Mouse (Mus musculus) C2C12 (cell line): ENCODE data around the gene Kat14. TPM values are rescaled to one million over a fixed set of nuclear protein-coding genes. Genes with fewer than 3 reads are reported as not detected.

Source experiments
- H3K27me3 ChIP-seq: one replicate; pipeline ENCODE4 v1.6.1; 2011; ENCODE audit not compliant: control insufficient read depth, insufficient read depth, insufficient read length
- H3K36me3 ChIP-seq: one replicate; pipeline ENCODE4 v1.6.1; 2011; ENCODE audit not compliant: control insufficient read depth, insufficient read depth
- H3K4me3 ChIP-seq: one replicate; pipeline ENCODE4 v1.5.1; 2011; ENCODE audit warnings: mild to moderate bottlenecking, control low read depth; ENCODE audit not compliant: poor library complexity, insufficient read depth, severe bottlenecking
- H3K79me2 ChIP-seq: one replicate; pipeline ENCODE4 v1.6.1; 2011; ENCODE audit not compliant: control insufficient read depth, insufficient read depth
- H3K79me3 ChIP-seq: one replicate; pipeline ENCODE4 v1.6.1; 2011; ENCODE audit warnings: low read depth, control low read depth
- H3ac ChIP-seq: one replicate; pipeline ENCODE3; 2011; ENCODE audit warnings: low read depth; ENCODE audit not compliant: control insufficient read depth, insufficient read length
- CEBPB ChIP-seq: IDR thresholded peaks from one replicate; pipeline ENCODE4 v1.6.1; 2011; ENCODE audit warnings: low read depth, mild to moderate bottlenecking, control low read depth, moderate library complexity
- CTCF ChIP-seq: IDR thresholded peaks from one replicate; pipeline ENCODE4 v1.5.1; 2011; ENCODE audit not compliant: control insufficient read depth, insufficient read depth, insufficient read length
- FOSL1 ChIP-seq: IDR thresholded peaks from one replicate; pipeline ENCODE4 v1.8.0; 2011; ENCODE audit warnings: mild to moderate bottlenecking, low read length; ENCODE audit not compliant: poor library complexity, insufficient read depth, severe bottlenecking
- MAX ChIP-seq: IDR thresholded peaks from one replicate; pipeline ENCODE4 v1.6.1; 2011; ENCODE audit warnings: mild to moderate bottlenecking, control low read depth
- MYOD1 ChIP-seq: IDR thresholded peaks from one replicate; pipeline ENCODE4 v1.6.1; 2011; ENCODE audit warnings: low read depth; ENCODE audit not compliant: control insufficient read depth, insufficient read length
- MYOG ChIP-seq: IDR thresholded peaks from one replicate; pipeline ENCODE4 v1.6.1; 2011; ENCODE audit not compliant: control insufficient read depth, insufficient read length; ENCODE audit errors: extremely low read depth
- USF1 ChIP-seq: IDR thresholded peaks from one replicate; pipeline ENCODE4 v1.6.1; 2011; ENCODE audit warnings: low read depth, mild to moderate bottlenecking, control low read depth, moderate library complexity
- polyA plus RNA-seq: library from polyadenylated mRNA; unstranded; fragments of >200 nt; fragmentation: generic; extraction: Trizol; gene quantifications from one replicate; pipeline ENCODE4 v1.2.1, GENCODE M21; 2012; ENCODE audit warnings: missing spikeins

The Kat14 gene
- polyA plus RNA-seq, 1 experiment: 32.6 TPM

DNA sequence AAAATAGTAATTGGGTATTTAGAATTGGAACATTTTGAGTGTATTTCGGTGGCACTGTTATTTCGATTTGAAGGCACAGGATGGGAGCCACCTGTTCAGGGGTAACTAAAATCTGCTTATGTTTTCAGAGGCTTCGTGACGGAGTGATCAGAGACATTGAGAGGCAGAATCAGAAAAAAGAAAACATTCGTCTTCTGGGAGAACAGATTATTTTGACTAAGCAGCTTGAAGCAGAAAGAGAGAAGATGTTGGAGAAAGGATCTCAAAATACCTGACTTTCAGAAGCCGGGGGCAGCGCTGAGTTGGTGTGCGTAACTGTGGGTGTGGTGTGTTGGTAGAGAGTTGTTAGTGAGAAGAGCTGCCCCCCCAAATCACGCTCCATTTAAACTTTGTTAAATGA lies 4.3 kb downstream of the Kat14 start:
- Histone ChIP-seq H3K27me3 (no peaks in the 10 kb centered on the region), H3K36me3 (peaks cover 67% of the 10 kb centered on the region), H3ac (no peak overlapping the region), H3K79me3 (peaks cover 37% of the 10 kb centered on the region), H3K79me2 (peaks cover 57% of the 10 kb centered on the region), H3K4me3 (no peak overlapping the region)
- TF ChIP-seq USF1 (no peak), CEBPB (no peak), FOSL1 (no peak), MYOD1 (no peak), CTCF (no peak), MYOG (no peak), MAX (no peak)

DNA sequence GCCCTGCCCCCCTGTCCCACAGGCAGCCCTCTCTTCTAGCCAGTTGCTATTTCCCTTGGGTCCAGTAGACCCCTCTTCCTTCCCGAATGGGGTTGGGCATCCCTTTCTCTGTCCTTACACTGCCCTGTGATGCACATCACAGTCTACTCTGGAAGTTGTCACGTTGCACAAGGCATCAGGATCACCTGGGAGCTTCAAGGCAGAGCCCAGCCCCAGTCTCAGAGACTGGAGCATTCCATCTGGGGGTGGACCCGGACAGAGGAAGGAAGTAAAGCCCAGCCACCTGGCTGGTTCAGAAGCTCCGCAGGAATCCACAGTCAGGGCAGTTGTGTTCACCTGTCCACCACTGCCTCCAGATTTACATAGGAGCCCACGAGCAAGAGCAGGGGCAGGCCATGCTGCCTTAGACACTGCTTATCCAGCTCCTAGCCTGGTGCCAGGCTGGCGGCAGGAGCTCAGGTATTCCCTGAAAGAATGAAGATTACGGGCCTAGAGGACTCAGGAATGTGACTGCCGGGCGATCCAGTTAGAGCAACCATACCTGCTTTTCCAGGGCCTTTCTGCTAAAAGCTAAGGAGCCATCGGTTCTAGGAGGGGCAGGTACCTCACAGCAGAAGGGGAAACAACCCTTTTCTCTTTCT lies 6.4 kb downstream of the Kat14 start:
- Histone ChIP-seq H3K79me2 (peaks cover 55% of the 10 kb centered on the region), H3K27me3 (no peaks in the 10 kb centered on the region), H3K79me3 (peaks cover 34% of the 10 kb centered on the region), H3ac (no peak overlapping the region), H3K4me3 (no peak overlapping the region), H3K36me3 (peaks cover 80% of the 10 kb centered on the region)
- TF ChIP-seq MYOD1 (no peak), MYOG (no peak), FOSL1 (no peak), CTCF (no peak), CEBPB (no peak), MAX (no peak), USF1 (no peak)

DNA sequence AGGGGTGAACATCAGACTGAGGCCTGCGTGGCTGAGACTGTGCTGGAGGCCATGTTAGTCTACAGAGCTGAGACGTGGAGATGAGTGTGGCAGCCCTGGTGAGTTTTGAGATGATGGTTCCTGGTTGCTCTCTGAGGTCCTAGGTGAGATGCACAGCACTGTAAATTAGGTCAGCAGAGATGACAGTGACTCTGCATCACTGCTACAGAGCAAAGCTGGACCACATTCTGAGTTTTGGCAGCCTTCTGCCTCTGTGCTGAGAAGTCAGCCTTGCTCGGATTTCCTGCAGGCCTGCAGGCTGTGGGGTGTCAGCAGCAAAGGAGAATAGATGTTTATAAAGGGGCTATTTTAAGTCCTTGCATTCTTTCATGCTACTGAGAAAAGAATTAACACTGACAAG lies 12.5 kb downstream of the Kat14 start:
- Histone ChIP-seq H3K36me3 (peaks cover 84% of the 10 kb centered on the region), H3K79me2 (peaks cover 11% of the 10 kb centered on the region), H3K79me3 (peaks cover 7% of the 10 kb centered on the region), H3K4me3 (no peak overlapping the region), H3ac (no peak overlapping the region), H3K27me3 (no peaks in the 10 kb centered on the region)
- TF ChIP-seq CEBPB (no peak), MAX (no peak), USF1 (no peak), MYOD1 (no peak), MYOG (no peak), FOSL1 (no peak)

DNA sequence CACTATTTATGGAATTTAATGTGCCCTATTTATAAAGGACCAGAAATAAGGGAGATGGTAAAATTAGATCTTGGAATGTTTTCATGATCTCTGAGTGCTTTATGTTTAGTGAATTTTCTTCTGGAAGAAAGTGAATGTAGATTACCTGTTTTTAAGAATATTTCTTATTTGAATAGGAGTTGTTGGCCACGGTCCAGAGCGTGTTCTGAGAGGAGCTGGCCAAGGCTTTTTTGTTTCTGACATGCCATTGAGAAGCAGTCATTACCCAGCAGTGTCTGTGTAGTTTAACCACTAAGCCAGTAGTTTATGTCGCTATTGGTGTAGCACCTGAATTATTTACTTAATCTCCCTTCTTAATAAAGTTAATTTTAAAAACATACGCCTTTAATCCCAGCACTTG lies 13.0 kb downstream of the Kat14 start:
- no peak overlapping the region for H3ac ChIP-seq
- peaks cover 7% of the 10 kb centered on the region for H3K79me3 ChIP-seq
- H3K4me3 ChIP-seq: no peak overlapping the region
- no peaks in the 10 kb centered on the region for H3K27me3 ChIP-seq
- H3K36me3 ChIP-seq: peaks cover 83% of the 10 kb centered on the region
- peaks cover 11% of the 10 kb centered on the region for H3K79me2 ChIP-seq
- TF ChIP-seq MAX (no peak), FOSL1 (no peak), CEBPB (no peak), MYOG (no peak), MYOD1 (no peak), USF1 (no peak), CTCF (no peak)

DNA sequence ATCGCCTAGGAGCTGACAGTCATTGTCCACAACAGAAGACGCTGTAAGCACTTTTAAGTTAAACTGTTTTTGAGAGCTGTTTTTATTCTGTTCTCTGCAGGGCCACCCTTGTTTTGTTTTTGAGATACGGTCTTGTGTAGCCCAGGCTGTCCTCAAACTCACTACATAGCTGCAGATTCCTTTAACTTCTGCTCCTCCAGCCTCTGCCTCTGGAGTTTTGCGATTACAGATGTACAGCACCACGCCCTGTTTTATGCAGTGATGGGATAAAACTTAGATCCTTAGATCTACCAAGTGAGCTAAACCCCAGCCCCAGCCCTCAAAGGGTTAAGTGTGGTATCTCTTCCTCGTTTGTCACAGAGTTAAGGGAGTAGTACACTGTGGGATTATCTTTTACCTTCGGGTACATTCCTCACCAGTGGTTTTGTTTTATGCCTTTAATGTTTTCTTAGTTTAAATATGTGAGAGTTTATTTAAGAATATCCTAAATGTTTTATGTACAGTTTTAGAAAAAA lies 13.9 kb downstream of the Kat14 start:
- no peak overlapping the region for H3ac ChIP-seq
- H3K27me3 ChIP-seq: no peaks in the 10 kb centered on the region
- peaks cover 79% of the 10 kb centered on the region for H3K36me3 ChIP-seq
- peaks cover 7% of the 10 kb centered on the region for H3K79me3 ChIP-seq
- TF ChIP-seq USF1: no peak
- TF ChIP-seq CEBPB: no peak
- no peak for TF ChIP-seq MAX
- TF ChIP-seq MYOD1: no peak
- TF ChIP-seq FOSL1: no peak
- no peak for TF ChIP-seq CTCF
- H3K79me2 ChIP-seq: peaks cover 11% of the 10 kb centered on the region
- H3K4me3 ChIP-seq: no peak overlapping the region

DNA sequence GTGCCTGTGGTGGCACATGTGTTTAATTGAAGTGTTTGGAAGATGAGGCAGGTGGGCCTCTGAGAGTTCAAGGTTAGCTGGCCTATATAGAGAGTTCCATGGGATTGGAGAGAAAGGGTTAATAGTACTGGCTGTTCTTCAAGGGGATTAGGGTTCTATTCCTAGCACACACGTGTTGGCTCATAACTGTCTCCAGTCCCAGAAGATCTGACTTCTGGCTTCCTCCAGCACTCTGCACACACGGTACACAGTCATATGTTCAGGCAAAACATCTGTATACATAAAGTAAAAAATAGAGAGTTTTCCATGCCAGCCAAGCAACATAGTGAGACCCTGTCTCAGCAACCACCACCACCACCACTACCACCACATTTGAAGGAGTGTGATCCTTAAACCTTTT lies 17.5 kb downstream of the Kat14 start:
- no peaks in the 10 kb centered on the region for H3K79me3 ChIP-seq
- no peaks in the 10 kb centered on the region for H3K27me3 ChIP-seq
- no peaks in the 10 kb centered on the region for H3K79me2 ChIP-seq
- H3K4me3 ChIP-seq: no peak overlapping the region
- peaks cover 75% of the 10 kb centered on the region for H3K36me3 ChIP-seq
- TF ChIP-seq MYOD1 (no peak), USF1 (no peak), FOSL1 (no peak), CEBPB (no peak), MAX (no peak), MYOG (no peak), CTCF (no peak)
- H3ac ChIP-seq: no peak overlapping the region
